Comparison of ENCODE assay signal across 33 mouse cellular contexts in the genomic region with DNA sequence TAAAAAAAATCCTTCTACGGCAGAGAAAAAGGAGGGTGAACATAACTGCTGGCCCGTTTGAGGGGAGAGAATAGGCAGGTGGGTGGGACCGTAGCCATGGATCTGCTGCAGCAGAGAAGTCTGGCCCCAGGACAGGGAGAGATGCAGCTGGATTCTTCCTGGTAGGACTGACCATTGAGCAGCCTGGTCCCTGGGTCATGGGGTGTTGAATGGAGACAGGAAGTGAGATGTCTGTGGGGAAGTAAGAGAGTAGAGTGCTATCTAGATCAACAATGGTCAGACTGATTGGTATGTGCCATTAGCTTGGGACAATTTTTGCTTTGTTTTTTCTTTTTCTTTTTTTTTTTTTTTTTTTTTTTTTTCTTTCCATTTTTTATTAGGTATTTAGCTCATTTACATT.
A peak's percentile ranks its signal among the peaks of the same experiment; 100 is the strongest.
DNase-seq lines count a peak whose midpoint lies in the region; ATAC-seq and TF ChIP-seq lines count a peak whose summit lies in the region.
"Had no signal": no experiment of that assay in that cellular context is flagged by ENCODE, and none has a peak within 500 bp of the region (broad histone marks: within the 10 kb centered on the region; RNA-seq: fewer than 3 reads in every experiment).

No protein-coding gene starts in this region.

- TF ChIP-seq CTCF in CH12.LX (conservative IDR thresholded peaks at IDR 0.05 in 1 of 2, IDR thresholded peaks at IDR 0.05 in 1 of 2; ENCODE audit: low read depth in 2 of 2, low read length in 2 of 2) = no peak

- H3K4me2 ChIP-seq in CH12.LX (ENCODE audit: insufficient read depth, low read depth, poor library complexity, severe bottlenecking) = no peak overlapping the region
- H3K4me2 ChIP-seq: embryonic facial prominence, embryonic 15.5 days; forebrain, embryonic 13.5 days; heart, embryonic 11.5 days; hindbrain, embryonic 15.5 days; limb, embryonic 15.5 days; liver, embryonic 13.5 days; midbrain, embryonic 15.5 days had no signal

- intact Hi-C loops in heart, postnatal 25 days (cut with DNase I) = no loop called here

- dilution Hi-C loops in CH12.LX (cut with MboI; ENCODE audit: extremely low pct_ligation_motif_present, extremely low pct_unique_long_range_greater_than_20kb, low sequenced_read_pairs) = no loop called here

- in situ Hi-C loops in CH12.LX (cut with MboI; ENCODE audit: low pct_ligation_motif_present, low pct_unique_long_range_greater_than_20kb, low sequenced_read_pairs) = no loop called here

- H3K36me3 ChIP-seq in CH12.LX (replicated peaks in 1 of 2; ENCODE audit: control insufficient read depth in 1 of 2, insufficient read depth in 1 of 2, low read length in 1 of 2) = peaks cover 46 to 89% of the 10 kb centered on the region in 2 experiments
- H3K36me3 ChIP-seq: embryonic facial prominence, embryonic 15.5 days; hindbrain, embryonic 15.5 days; limb, embryonic 10.5 days; limb, embryonic 15.5 days; midbrain, embryonic 10.5 days; midbrain, embryonic 15.5 days had no signal

- H3K79me2 ChIP-seq in CH12.LX (replicated peaks; ENCODE audit: control insufficient read depth, extremely low read depth, insufficient read depth, poor library complexity, severe bottlenecking) = peaks cover 96% of the 10 kb centered on the region

- no peak overlapping the region for H3K9ac ChIP-seq in CH12.LX (ENCODE audit: insufficient read depth, low read depth)
- H3K9ac ChIP-seq: embryonic facial prominence, embryonic 15.5 days; forebrain, embryonic 13.5 days; hindbrain, embryonic 15.5 days; limb, embryonic 15.5 days; liver, embryonic 13.5 days; midbrain, embryonic 15.5 days had no signal

- no peak for TF ChIP-seq RAD21 in CH12.LX (IDR thresholded peaks at IDR 0.05; ENCODE audit: low read depth, low read length)

- no peak overlapping the region for H3K27ac ChIP-seq in CH12.LX (ENCODE audit: insufficient read depth, low read depth)
- H3K27ac ChIP-seq: embryonic facial prominence, embryonic 10.5 days; embryonic facial prominence, embryonic 15.5 days; forebrain, embryonic 13.5 days; hindbrain, embryonic 15.5 days; limb, embryonic 10.5 days; limb, embryonic 15.5 days; liver, embryonic 13.5 days; macrophage; midbrain, embryonic 10.5 days; midbrain, embryonic 15.5 days; stomach, postnatal 0 days had no signal

- TF ChIP-seq POLR2A in CH12.LX (IDR thresholded peaks at IDR 0.05; ENCODE audit: low read depth, low read length) = no peak

- H3K4me1 ChIP-seq in CH12.LX (ENCODE audit: control insufficient read depth in 1 of 2, insufficient read depth in 2 of 2) = peaks cover 31 to 81% of the 10 kb centered on the region in 2 experiments
- H3K4me1 ChIP-seq: forebrain, embryonic 13.5 days; hindbrain, embryonic 15.5 days; midbrain, embryonic 10.5 days; midbrain, embryonic 15.5 days had no signal

- peaks cover 15% of the 10 kb centered on the region for H3K9me3 ChIP-seq in CH12.LX (replicated peaks; ENCODE audit: low read length)
- H3K9me3 ChIP-seq: embryonic facial prominence, embryonic 15.5 days; limb, embryonic 10.5 days; limb, embryonic 15.5 days; liver, embryonic 13.5 days; midbrain, embryonic 15.5 days had no signal

- H3K4me3 ChIP-seq in CH12.LX (replicated peaks in 1 of 3; ENCODE audit: low read depth in 2 of 3, low read length in 2 of 3, poor library complexity in 1 of 3) = no peak overlapping the region
- H3K4me3 ChIP-seq: embryonic facial prominence, embryonic 10.5 days; embryonic facial prominence, embryonic 15.5 days; forebrain, embryonic 13.5 days; hindbrain, embryonic 15.5 days; limb, embryonic 10.5 days; limb, embryonic 15.5 days; liver, embryonic 13.5 days; midbrain, embryonic 10.5 days; midbrain, embryonic 15.5 days had no signal

- ATAC-seq in megakaryocyte progenitor cell, adult 5-6 weeks (replicated peaks; ENCODE audit: poor library complexity) = peak; percentile 42; the same call in 1 of the 2 replicates
- ATAC-seq in inflammation-experienced regulatory T-cells, adult 6 months = no peak
- ATAC-seq: forebrain, embryonic 13.5 days; midbrain, embryonic 15.5 days; Patski had no signal

- no peaks in the 10 kb centered on the region for H3K27me3 ChIP-seq in CH12.LX (replicated peaks)
- H3K27me3 ChIP-seq: embryonic facial prominence, embryonic 15.5 days; forebrain, embryonic 13.5 days; hindbrain, embryonic 15.5 days; limb, embryonic 15.5 days; liver, embryonic 13.5 days; midbrain, embryonic 15.5 days; Patski had no signal

- DNase-seq in heart, adult 11 months = peak; percentile 92
- DNase-seq in heart, postnatal 25 days (ENCODE audit: low spot score) = no peak
- DNase-seq in CH12.LX (ENCODE audit: extremely low read depth) (peak; percentile 79), ZHBTc4 (ENCODE audit: low read depth, low spot score) (peak; percentile 58)
- no peak for DNase-seq in thymus, postnatal 4 days
- no peak for DNase-seq in kidney, adult 11 months
- DNase-seq: adrenal gland, postnatal 14 days; cerebellum, adult 11-12 months; cerebellum, postnatal 10 days; gastrocnemius, postnatal 14 days; heart, adult 18-20 months; kidney, adult 2 months; kidney, postnatal 4 days; layer of hippocampus, postnatal 36 days; liver, embryonic 13.5 days; lung, adult 18-20 months; right cerebral cortex, postnatal 25 days; thymus, adult 18-20 months; thymus, postnatal 36 days had no signal

- TF ChIP-seq EP300 in CH12.LX (IDR thresholded peaks at IDR 0.05; ENCODE audit: low read length) = peak; percentile 45; the same call in 1 of the 2 replicates

TF ChIP-seq in CH12.LX, 34 proteins besides CTCF, POLR2A, EP300 and RAD21:
- TF ChIP-seq ZC3H11A (IDR thresholded peaks at IDR 0.05; ENCODE audit: low read depth, low read length) = no peak
- TF ChIP-seq ZMIZ1 (IDR thresholded peaks at IDR 0.05; ENCODE audit: low read depth, low read length) = no peak
- no peak for TF ChIP-seq JUND (conservative IDR thresholded peaks at IDR 0.05; ENCODE audit: low read depth, low read length)
- TF ChIP-seq ELF1 (IDR thresholded peaks at IDR 0.05; ENCODE audit: low read depth, low read length) = peak; percentile 56
- TF ChIP-seq POLR2AphosphoS2 (IDR thresholded peaks at IDR 0.05; ENCODE audit: low read depth, low read length) = no peak
- TF ChIP-seq ZNF384 (IDR thresholded peaks at IDR 0.05; ENCODE audit: low read depth, low read length) = peak; percentile 45; the same call in 1 of the 2 replicates
- TF ChIP-seq ZKSCAN1 (IDR thresholded peaks at IDR 0.05; ENCODE audit: borderline replicate concordance, low read depth, low read length) = no peak
- TF ChIP-seq NELFE (IDR thresholded peaks at IDR 0.05; ENCODE audit: low read depth, low read length) = no peak
- TF ChIP-seq ETS1 (conservative IDR thresholded peaks at IDR 0.05; ENCODE audit: low read depth, low read length) = no peak

Comparison
In these comparisons a context has a peak if more than half of its experiments do, and no peak if none do; other contexts are left out.
1. DNase-seq: peak in heart, adult 11 months (single experiment), CH12.LX (single experiment) and ZHBTc4 (single experiment); none in heart, postnatal 25 days (single experiment), thymus, postnatal 4 days (single experiment) and kidney, adult 11 months (single experiment).